Mouse (Mus musculus) midbrain, embryonic 13.5 days (tissue): ENCODE results near the gene Il1rap. TPM values are rescaled to one million over a fixed set of nuclear protein-coding genes. Genes with fewer than 3 reads are reported as not detected.

ENCODE experiments used
- ATAC-seq: fragments of 200-750 bp; cut with Nextera tagmentation; 2 replicates; pipeline ENCODE4 v1.8.0; 2017; ENCODE audit warnings: mild to moderate bottlenecking, moderate TSS enrichment, moderate library complexity
- H3K27ac ChIP-seq: fragments of 300-500 bp; sonication (generic); 2 replicates; pipeline ENCODE4 v1.5.1; 2015; ENCODE audit warnings: inconsistent platforms, mild to moderate bottlenecking, moderate library complexity
- H3K27me3 ChIP-seq: fragments of 300-500 bp; sonication (generic); 2 replicates; pipeline ENCODE4 v1.6.1; 2015; ENCODE audit warnings: mild to moderate bottlenecking, inconsistent platforms
- H3K36me3 ChIP-seq: fragments of 300-500 bp; sonication (generic); 2 replicates; pipeline ENCODE4 v1.6.1; 2015; ENCODE audit warnings: mild to moderate bottlenecking, inconsistent platforms
- H3K4me1 ChIP-seq: fragments of 300-500 bp; sonication (generic); replicated peaks from 2 replicates; pipeline ENCODE4 v1.6.1; 2015; ENCODE audit warnings: inconsistent platforms
- H3K4me2 ChIP-seq: fragments of 300-500 bp; sonication (generic); replicated peaks from 2 replicates; pipeline ENCODE4 v1.6.1; 2015; ENCODE audit warnings: moderate library complexity, mild to moderate bottlenecking, inconsistent platforms
- H3K4me3 ChIP-seq: fragments of 300-500 bp; sonication (generic); replicated peaks from 2 replicates; pipeline ENCODE4 v1.5.1; 2015; ENCODE audit warnings: mild to moderate bottlenecking, inconsistent platforms
- H3K9ac ChIP-seq: fragments of 300-500 bp; sonication (generic); replicated peaks from 2 replicates; pipeline ENCODE4 v1.6.1; 2015; ENCODE audit warnings: mild to moderate bottlenecking, inconsistent platforms
- H3K9me3 ChIP-seq: fragments of 300-500 bp; sonication (generic); 2 replicates; pipeline ENCODE4 v1.6.1; 2016; ENCODE audit warnings: mild to moderate bottlenecking, inconsistent platforms
- WGBS: fragments of 180-500 bp; shearing (Covaris S2); methylation state at CpG from one replicate; pipeline ENCODE4 v1.1.7; 2015; 5-methylcytosine and 5-hydroxymethylcytosine counted together
- polyA plus RNA-seq: library from polyadenylated mRNA; unstranded; fragments of >200 nt; fragmentation: Nextera tagmentation; extraction: Ambion mirVana; gene quantifications from 2 replicates; pipeline ENCODE4 v1.2.1, GENCODE M21; 2015

Il1rap gene
- polyA plus RNA-seq, 1 experiment from 2014 or later, result 6.3 TPM

DNA sequence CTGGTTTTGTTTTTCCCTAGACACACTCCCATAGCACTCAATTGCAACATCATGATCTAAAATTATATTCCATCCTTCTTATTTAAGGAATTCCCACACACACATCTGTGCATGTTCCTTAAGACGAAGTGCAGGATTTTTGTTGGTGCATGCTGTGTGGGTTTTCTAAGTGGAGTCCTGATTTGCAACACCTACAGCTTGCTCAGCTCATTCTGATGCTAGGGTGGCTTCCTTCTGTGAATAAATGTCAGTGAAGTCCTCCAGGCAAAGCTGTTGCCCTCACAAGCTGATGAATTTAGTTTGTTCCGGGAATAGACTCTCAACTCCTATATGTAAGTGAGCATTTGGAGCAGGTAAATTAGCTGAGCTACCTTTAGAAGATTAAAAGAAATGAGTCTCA is 194.5 kb downstream of the Il1rap start:
- 88% methylated on average over 2 of the region's 2 CpGs for WGBS
- ATAC-seq, result no peak
- no peak overlapping the region for H3K4me3 ChIP-seq

DNA sequence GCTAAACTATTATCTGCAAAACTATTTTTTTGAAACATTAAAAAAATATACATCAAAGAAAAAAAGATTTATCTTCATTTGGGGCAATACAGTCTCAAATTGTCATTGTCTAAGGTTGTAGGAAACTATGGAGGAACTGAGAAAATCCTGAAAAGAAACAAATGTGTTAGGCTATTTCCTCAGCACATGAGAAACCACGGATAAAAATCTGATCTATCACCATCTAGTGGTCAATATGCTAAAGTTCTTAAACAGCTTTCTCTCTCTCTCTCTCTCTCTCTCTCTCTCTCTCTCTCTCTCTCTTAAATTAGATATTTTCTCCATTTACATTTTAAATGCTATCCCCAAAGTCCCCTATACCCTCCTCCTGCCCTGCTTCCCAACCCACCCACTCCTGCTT is 195.6 kb downstream of the Il1rap start:
- Histone ChIP-seq H3K27me3 (no peaks in the 10 kb centered on the region), H3K36me3 (no peaks in the 10 kb centered on the region), H3K9ac (no peak overlapping the region), H3K27ac (no peak overlapping the region), H3K4me2 (no peak overlapping the region), H3K9me3 (no peaks in the 10 kb centered on the region), H3K4me1 (no peaks in the 10 kb centered on the region), H3K4me3 (no peak overlapping the region)
- WGBS, result 3% methylated on average over 1 of the region's 1 CpGs
- ATAC-seq, result no peak

More for the DNA sequence above, 194.5 kb downstream of the Il1rap start:
- no peak overlapping the region for H3K4me2 ChIP-seq
- H3K27me3 ChIP-seq, result no peaks in the 10 kb centered on the region
- no peaks in the 10 kb centered on the region for H3K9me3 ChIP-seq
- H3K4me1 ChIP-seq, result no peaks in the 10 kb centered on the region
- H3K27ac ChIP-seq, result no peak overlapping the region
- H3K9ac ChIP-seq, result no peak overlapping the region
- H3K36me3 ChIP-seq, result no peaks in the 10 kb centered on the region

Other genes with a start within 250 kb of the Il1rap start
- 2.1 and 3.2 TPM in 2 replicates for gene Cldn1, start 209.9 kb upstream of the Il1rap start, polyA plus RNA-seq
- not detected in 2 replicates for gene Cldn16, start 118.6 kb upstream of the Il1rap start, polyA plus RNA-seq
- 0.19 and 0.42 TPM in 2 replicates for gene Tmem207, start 54.9 kb upstream of the Il1rap start, polyA plus RNA-seq